Mouse (Mus musculus): ENCODE measurements at regions not wholly inside any gene's neighbourhood (a gene's known extent, or its start where the extent isn't known, plus 50 kb on each side); places are given as distances from the start of the nearest gene placed in this dataset.

- TF ChIP-seq FLI1 (IDR thresholded peaks at IDR 0.05; ENCODE audit: low read length) (no peak), GATA1 (IDR thresholded peaks at IDR 0.05; ENCODE audit: borderline replicate concordance, low read length) (no peak)
These were observed 2893.0 kb upstream of the Gm7489 start for GRCm38 (mm10) chr15:50991667-50992066.

All from megakaryocyte, embryonic 14.5 days (primary cell).